Mouse (Mus musculus) E14TG2a.4 (cell line): Measurements from ENCODE around the gene Rab21.
A peak's percentile ranks its signal among the peaks of the same experiment; 100 is the strongest.
"Not testable (repeated sequence)": the region's sequence is repeated elsewhere in the genome, so short reads cannot be mapped to it uniquely, and the experiment has no call there.

ENCODE experiments used
- H3K27me3 ChIP-seq: 2 replicates; pipeline ENCODE4 v1.6.1; 2014; ENCODE audit warnings: low read length, control low read depth; ENCODE audit not compliant: insufficient read depth
- H3K36me3 ChIP-seq: 2 replicates; pipeline ENCODE4 v1.6.1; 2014; ENCODE audit warnings: low read length, control low read depth; ENCODE audit not compliant: insufficient read depth
- H3K4me1 ChIP-seq: replicated peaks from 2 replicates; pipeline ENCODE4 v1.6.1; 2014; ENCODE audit warnings: low read depth, low read length, control low read depth
- H3K4me3 ChIP-seq: replicated peaks from 2 replicates; pipeline ENCODE4 v1.5.1; 2014; ENCODE audit warnings: mild to moderate bottlenecking, low read length
- H3K9me3 ChIP-seq: 2 replicates; pipeline ENCODE4 v1.6.1; 2014; ENCODE audit warnings: low read length, control low read depth
- CTCF ChIP-seq: conservative IDR thresholded peaks from 2 replicates; pipeline ENCODE4 v1.5.1; 2014; ENCODE audit warnings: low read length
- NANOG ChIP-seq: IDR thresholded peaks from 2 replicates; pipeline ENCODE4 v1.6.1; 2014; ENCODE audit warnings: borderline replicate concordance, low read length, mixed read lengths
- POU5F1 ChIP-seq: IDR thresholded peaks from 2 replicates; pipeline ENCODE4 v1.6.1; 2014; ENCODE audit warnings: low read length, borderline replicate concordance

The Rab21 gene

DNA sequence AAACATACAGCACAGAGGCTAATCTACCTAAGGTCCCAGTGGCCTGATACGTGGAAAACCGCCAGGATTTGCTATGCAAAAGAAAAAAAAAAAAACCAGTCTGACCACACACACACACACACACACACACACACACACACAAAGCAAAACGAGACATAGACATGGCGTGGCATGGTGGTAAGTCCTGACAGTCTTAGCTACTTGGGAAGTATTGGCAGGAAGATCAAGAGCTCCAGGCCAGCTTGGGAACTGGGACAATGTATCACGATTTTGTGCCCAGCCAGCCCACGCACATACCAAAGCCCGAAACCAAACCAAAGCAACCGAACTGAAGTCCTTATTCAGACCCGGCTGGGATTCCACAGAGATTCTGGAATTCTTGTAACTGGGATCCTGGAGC is 18.1 kb upstream of the Rab21 start:
- H3K36me3 ChIP-seq = peaks cover 5% of the 10 kb centered on the region; the same call in 1 of the 2 replicates
- no peaks in the 10 kb centered on the region for H3K9me3 ChIP-seq
- no peaks in the 10 kb centered on the region for H3K27me3 ChIP-seq
- 0 out of 2 replicates have a peak overlapping the region, but pooled peaks have one; percentile 17 for H3K4me3 ChIP-seq
- TF ChIP-seq POU5F1 (no peak), NANOG (no peak), CTCF (no peak)
- no peaks in the 10 kb centered on the region for H3K4me1 ChIP-seq

DNA sequence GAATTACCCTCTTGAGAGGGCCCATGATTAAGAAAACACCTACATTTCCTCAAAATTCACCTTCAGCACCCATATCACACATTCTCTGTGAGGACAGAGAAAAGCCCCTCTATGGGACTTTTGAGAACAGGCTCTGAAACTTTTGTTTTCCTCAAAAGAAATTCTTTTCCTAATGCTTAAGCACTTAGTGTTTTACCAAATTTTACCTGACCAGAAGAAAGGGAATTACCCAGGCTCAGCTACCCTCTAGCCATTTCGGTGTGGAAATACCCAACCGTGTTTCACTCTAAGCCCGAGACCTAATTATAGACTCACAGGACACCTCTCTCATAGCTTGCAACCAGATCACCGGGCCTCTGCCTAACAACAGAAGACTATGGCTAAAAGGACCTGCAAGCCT is 17.6 kb upstream of the Rab21 start:
- Histone ChIP-seq H3K4me3 (0 out of 2 replicates have a peak overlapping the region, but pooled peaks have one; percentile 17), H3K36me3 (peaks cover under 1% of the 10 kb centered on the region; the same call in 1 of the 2 replicates), H3K4me1 (no peaks in the 10 kb centered on the region; the same call in 1 of the 2 replicates), H3K9me3 (no peaks in the 10 kb centered on the region), H3K27me3 (no peaks in the 10 kb centered on the region)
- TF ChIP-seq NANOG (no peak), CTCF (no peak), POU5F1 (no peak)

DNA sequence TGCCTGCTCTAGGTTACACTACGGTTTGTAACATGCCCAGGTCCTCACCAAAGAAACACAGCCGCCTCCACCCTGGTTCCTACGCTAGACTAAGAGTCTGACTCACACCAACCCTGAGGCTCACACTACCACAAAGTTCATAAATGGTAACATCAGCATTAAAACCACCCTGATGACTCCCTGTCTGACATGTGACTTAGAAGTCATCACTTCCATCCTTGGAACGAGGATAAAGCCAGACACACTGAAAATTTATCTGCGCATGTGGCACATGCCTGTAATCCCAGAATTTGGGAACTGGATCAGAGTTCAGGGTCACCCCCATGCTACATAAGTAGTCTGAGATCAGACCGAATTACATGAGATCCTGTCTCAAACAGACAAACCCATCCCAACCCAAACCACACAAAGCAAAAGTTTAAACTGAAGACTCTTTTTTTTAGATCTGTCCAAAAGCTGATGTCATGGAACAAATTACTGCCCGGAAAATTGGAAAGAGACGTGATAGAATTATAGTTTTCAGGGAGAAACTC is 17.1 kb upstream of the Rab21 start:
- no peaks in the 10 kb centered on the region for H3K27me3 ChIP-seq
- TF ChIP-seq CTCF (no peak), POU5F1 (no peak), NANOG (no peak)
- H3K4me3 ChIP-seq = no peak overlapping the region
- H3K4me1 ChIP-seq = peaks cover 2% of the 10 kb centered on the region
- H3K36me3 ChIP-seq = no peaks in the 10 kb centered on the region
- no peaks in the 10 kb centered on the region for H3K9me3 ChIP-seq

DNA sequence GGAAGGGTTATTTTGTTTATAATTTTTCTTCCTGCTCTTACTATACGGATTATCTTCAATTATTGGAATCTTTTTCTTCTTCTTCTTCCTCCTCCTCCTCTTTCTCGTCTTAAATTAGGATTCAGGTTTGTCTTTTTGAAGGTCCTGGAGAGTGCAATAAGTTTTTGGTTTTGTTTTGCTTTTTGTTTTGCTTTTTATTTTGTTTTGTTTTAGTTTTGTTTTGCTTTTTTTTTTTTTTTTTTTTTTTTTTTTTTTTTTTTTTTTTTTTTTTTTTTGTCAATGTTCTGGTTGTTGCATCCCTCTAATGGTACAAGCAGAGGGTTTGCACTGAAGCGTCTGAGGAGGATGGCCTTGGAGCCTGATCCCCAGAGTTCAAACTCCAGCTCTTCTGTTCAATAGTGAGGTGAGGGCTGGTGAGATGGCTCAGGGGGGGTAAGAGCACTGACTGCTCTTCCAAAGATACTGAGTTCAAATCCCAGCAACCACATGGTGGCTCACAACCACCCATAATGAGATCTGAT is 13.7 kb upstream of the Rab21 start:
- Histone ChIP-seq H3K27me3 (peaks cover 8% of the 10 kb centered on the region; the same call in 1 of the 2 replicates), H3K4me3 (no peak overlapping the region), H3K36me3 (no peaks in the 10 kb centered on the region), H3K4me1 (peaks cover 7% of the 10 kb centered on the region), H3K9me3 (no peaks in the 10 kb centered on the region)
- TF ChIP-seq CTCF (no peak), NANOG (no peak), POU5F1 (no peak)

DNA sequence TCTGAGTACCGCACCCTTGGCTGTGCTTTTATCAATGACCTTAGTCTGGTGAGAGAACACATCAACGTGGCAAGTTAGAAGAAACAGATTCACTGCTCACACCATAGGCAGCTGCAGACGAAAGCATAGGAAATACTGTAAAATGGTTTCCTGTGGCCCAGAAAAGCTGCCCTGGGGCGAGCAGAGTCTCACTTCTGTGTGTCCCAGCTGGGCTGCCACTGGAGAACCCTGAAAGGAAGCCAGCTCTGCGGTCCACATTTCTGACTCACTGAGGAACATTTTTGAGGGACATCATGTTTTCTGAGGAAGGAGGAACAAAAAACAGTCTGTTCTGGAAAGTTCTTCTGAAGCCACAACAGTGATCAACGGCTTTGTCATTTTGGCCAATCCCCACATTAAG is 13.1 kb upstream of the Rab21 start:
- H3K36me3 ChIP-seq = no peaks in the 10 kb centered on the region
- no peak overlapping the region for H3K4me3 ChIP-seq
- H3K4me1 ChIP-seq = peaks cover 7% of the 10 kb centered on the region
- no peaks in the 10 kb centered on the region for H3K9me3 ChIP-seq
- TF ChIP-seq POU5F1 = no peak
- TF ChIP-seq NANOG = no peak
- H3K27me3 ChIP-seq = peaks cover 8% of the 10 kb centered on the region; the same call in 1 of the 2 replicates

DNA sequence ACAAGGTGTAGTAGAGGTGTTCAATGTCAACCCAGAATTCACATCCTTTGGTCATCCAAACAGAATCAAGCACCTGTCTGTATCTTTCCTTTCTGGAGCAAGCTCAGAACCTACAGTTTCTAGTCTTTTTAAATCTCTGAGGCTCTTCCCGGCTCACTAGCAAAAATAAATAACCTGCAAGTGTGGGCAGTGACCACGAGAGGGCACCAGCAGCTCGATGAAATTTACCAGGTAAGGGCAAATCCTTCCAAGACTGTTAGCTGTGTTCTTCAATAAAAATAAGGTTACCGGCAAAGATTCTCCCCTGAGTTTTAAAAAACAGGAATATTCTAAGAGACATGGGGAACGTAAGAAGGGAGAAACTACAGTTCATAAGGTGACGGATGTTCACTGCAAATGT is 7.9 kb upstream of the Rab21 start:
- Histone ChIP-seq H3K27me3 (peaks cover 11% of the 10 kb centered on the region), H3K9me3 (no peaks in the 10 kb centered on the region)
- TF ChIP-seq POU5F1 (no peak), NANOG (no peak), CTCF (peak; percentile 83)

DNA sequence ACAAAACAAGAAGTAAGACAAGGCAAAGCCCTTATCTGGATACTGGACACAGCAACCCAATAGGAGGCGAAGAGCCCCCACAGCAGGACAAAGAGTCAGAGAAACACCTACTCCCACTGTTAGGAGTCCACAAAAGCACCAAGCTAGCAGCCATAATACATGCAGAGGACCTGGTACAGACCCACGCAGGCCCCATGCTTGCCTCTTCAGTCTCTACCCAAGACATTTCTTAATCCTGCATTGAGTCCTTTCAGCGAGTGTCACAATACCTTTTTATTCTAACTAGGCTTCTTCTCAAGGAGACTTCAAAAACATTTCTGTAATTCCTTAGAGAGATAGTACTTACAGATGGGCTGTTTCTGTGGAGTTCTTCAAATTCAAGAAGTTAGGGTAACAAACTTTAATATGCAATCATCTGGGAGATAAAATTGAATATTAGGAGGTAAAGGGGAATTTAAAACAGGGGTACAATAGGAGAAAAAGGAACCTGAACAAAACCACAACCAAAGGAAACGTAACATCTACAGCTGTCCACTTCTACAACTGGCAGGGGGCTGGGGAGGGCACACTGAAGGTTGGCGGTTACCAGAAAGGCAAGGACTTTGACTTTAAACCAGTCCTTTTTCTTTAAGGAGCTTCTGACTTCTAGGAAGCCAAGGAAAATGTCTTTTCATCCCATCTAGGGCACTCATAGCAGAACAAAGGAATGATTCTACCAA is 6.1 kb upstream of the Rab21 start:
- Histone ChIP-seq H3K4me1 (peaks cover 14% of the 10 kb centered on the region), H3K4me3 (no peak overlapping the region), H3K36me3 (no peaks in the 10 kb centered on the region), H3K9me3 (no peaks in the 10 kb centered on the region), H3K27me3 (peaks cover 11% of the 10 kb centered on the region)
- TF ChIP-seq POU5F1 (no peak), CTCF (no peak), NANOG (no peak)

More for the DNA sequence above, 7.9 kb upstream of the Rab21 start:
- H3K4me1 ChIP-seq = peaks cover 9% of the 10 kb centered on the region
- H3K36me3 ChIP-seq = no peaks in the 10 kb centered on the region
- no peak overlapping the region for H3K4me3 ChIP-seq

DNA sequence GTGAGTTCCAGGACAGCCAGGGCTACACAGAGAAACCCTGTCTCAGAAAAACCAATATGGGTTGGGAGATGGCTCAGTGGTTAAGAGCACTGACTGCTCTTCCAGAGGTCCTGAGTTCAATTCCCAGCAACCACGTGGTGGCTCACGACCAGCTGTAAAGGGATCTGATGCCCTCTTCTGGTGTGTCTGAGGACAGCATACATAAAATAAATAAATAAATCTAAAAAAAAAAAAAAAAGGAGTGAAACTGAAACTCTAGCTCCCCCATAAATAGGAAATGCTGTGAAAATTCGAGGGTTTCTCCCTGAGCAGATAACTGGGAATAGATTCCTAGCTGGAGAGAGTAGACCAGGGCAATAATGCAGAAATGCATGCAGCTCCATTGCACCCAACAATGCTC is 3.0 kb upstream of the Rab21 start:
- not testable (repeated sequence) for H3K4me3 ChIP-seq, H3K36me3 ChIP-seq, H3K9me3 ChIP-seq, H3K27me3 ChIP-seq
- H3K4me1 ChIP-seq = peaks cover 32% of the 10 kb centered on the region
